Mouse (Mus musculus) heart, embryonic 14.5 days (tissue): ENCODE results near the gene Mpdu1. TPM values are rescaled to one million over a fixed set of nuclear protein-coding genes. Genes with fewer than 3 reads are reported as not detected.

Source experiments
- ATAC-seq: fragments of 200-750 bp; cut with Nextera tagmentation; 2 replicates; pipeline ENCODE4 v1.8.0; 2017; ENCODE audit warnings: low read depth, moderate TSS enrichment; ENCODE audit not compliant: insufficient number of reproducible peaks, insufficient read depth, low FRiP score
- H3K27ac ChIP-seq, 2 experiments: fragments of 200-500 bp in 1 of 2; fragments of 300-500 bp in 1 of 2; sonication (generic) in 1 of 2; replicated peaks in 1 of 2; 2 replicates each; pipeline ENCODE4 v1.5.1; 2012 to 2014; ENCODE audit warnings: low read depth in 2 of 2, low read length in 2 of 2, control low read depth in 1 of 2, mild to moderate bottlenecking in 1 of 2, mixed read lengths in 1 of 2; ENCODE audit not compliant: control insufficient read depth in 1 of 2, insufficient read depth in 1 of 2
- H3K27me3 ChIP-seq: fragments of 300-500 bp; sonication (generic); 2 replicates; pipeline ENCODE4 v1.6.1; 2014; ENCODE audit warnings: mild to moderate bottlenecking, low read length, control low read depth; ENCODE audit not compliant: control insufficient read depth, insufficient read depth
- H3K36me3 ChIP-seq: fragments of 300-500 bp; sonication (generic); 2 replicates; pipeline ENCODE4 v1.6.1; 2014; ENCODE audit warnings: mild to moderate bottlenecking, control low read depth, low read length, mixed read lengths; ENCODE audit not compliant: control insufficient read depth, insufficient read depth
- H3K4me1 ChIP-seq, 2 experiments: fragments of 200-500 bp in 1 of 2; fragments of 300-500 bp in 1 of 2; sonication (generic) in 1 of 2; 2 replicates each; pipeline ENCODE4 v1.6.1; 2012 to 2014; ENCODE audit warnings: low read length in 2 of 2, control low read depth in 1 of 2, mixed read lengths in 1 of 2; ENCODE audit not compliant: control insufficient read depth in 2 of 2, insufficient read depth in 2 of 2
- H3K4me2 ChIP-seq: fragments of 300-500 bp; sonication (generic); 2 replicates; pipeline ENCODE4 v1.6.1; 2014; ENCODE audit warnings: mild to moderate bottlenecking, low read length
- H3K4me3 ChIP-seq, 2 experiments: fragments of 200-500 bp in 1 of 2; fragments of 300-500 bp in 1 of 2; sonication (generic) in 1 of 2; 2 replicates each; pipeline ENCODE4 v1.5.1; 2012 to 2014; ENCODE audit warnings: low read length in 2 of 2, mild to moderate bottlenecking in 2 of 2, control low read depth in 1 of 2, low read depth in 1 of 2, moderate library complexity in 1 of 2; ENCODE audit not compliant: control insufficient read depth in 1 of 2, insufficient read depth in 1 of 2
- H3K9ac ChIP-seq: fragments of 300-500 bp; sonication (generic); 2 replicates; pipeline ENCODE4 v1.6.1; 2014; ENCODE audit warnings: mild to moderate bottlenecking, low read length
- H3K9me3 ChIP-seq: fragments of 300-500 bp; sonication (generic); 2 replicates; pipeline ENCODE4 v1.6.1; 2016; ENCODE audit warnings: low read length, control low read depth; ENCODE audit not compliant: control insufficient read depth
- WGBS: fragments of 180-500 bp; shearing (Covaris S2); extraction: QIAGEN DNeasy Blood & Tissue Kit; methylation state at CpG from one replicate; pipeline ENCODE4 v1.1.7; 2014; 5-methylcytosine and 5-hydroxymethylcytosine counted together
- polyA plus RNA-seq: library from polyadenylated mRNA; unstranded; fragments of >200 nt; fragmentation: Nextera tagmentation; extraction: Ambion mirVana; gene quantifications from 2 replicates; pipeline ENCODE4 v1.2.1, GENCODE M21; 2014

Mpdu1 gene
- polyA plus RNA-seq, result 14.9 and 29.1 TPM in 2 replicates

GRCm38 (mm10) chr11:69662213-69662966, at the start of gene Mpdu1:
Gene Mpdu1 (minus strand): TSS chr11:69662642.
- under 1% methylated on average over 48 of the region's 48 CpGs for WGBS
- Histone ChIP-seq H3K9me3 (no peaks in the 10 kb centered on the region), H3K27me3 (no peaks in the 10 kb centered on the region), H3K27ac (peak within 1 kb of the TSS; percentile 91 to 99), H3K4me1 (peaks cover 8 to 20% of the 10 kb centered on the region in 2 experiments), H3K36me3 (peaks cover 65% of the 10 kb centered on the region), H3K4me3 (peak within 1 kb of the TSS; percentile 57 to 85), H3K4me2 (peak within 1 kb of the TSS; percentile 68), H3K9ac (peak within 1 kb of the TSS; percentile 78)
- ATAC-seq, result peak; percentile 95

- WGBS, result 81% methylated on average over 2 of the region's 2 CpGs
- H3K27ac ChIP-seq, result no peak overlapping the region
These were observed 48.6 kb upstream of the Mpdu1 start for GRCm38 (mm10) chr11:69711082-69711481.

GRCm38 (mm10) chr11:69710470-69710869, 48.0 kb upstream of the Mpdu1 start:
- H3K9me3 ChIP-seq, result no peaks in the 10 kb centered on the region
- no peaks in the 10 kb centered on the region for H3K36me3 ChIP-seq
- H3K27ac ChIP-seq, result no peak overlapping the region
- WGBS, result 81% methylated on average over 3 of the region's 3 CpGs
- H3K9ac ChIP-seq, result no peak overlapping the region
- no peak for ATAC-seq
- H3K4me2 ChIP-seq, result no peak overlapping the region
- peaks cover under 1 to 2% of the 10 kb centered on the region in 2 experiments; a peak in 2 of 4 replicates for H3K4me1 ChIP-seq
- no peak overlapping the region for H3K4me3 ChIP-seq
- H3K27me3 ChIP-seq, result no peaks in the 10 kb centered on the region

More at GRCm38 (mm10) chr11:69711082-69711481, 48.6 kb upstream of the Mpdu1 start:
- Histone ChIP-seq H3K9ac (no peak overlapping the region), H3K4me2 (no peak overlapping the region), H3K9me3 (no peaks in the 10 kb centered on the region), H3K36me3 (no peaks in the 10 kb centered on the region), H3K4me3 (no peak overlapping the region), H3K4me1 (peaks cover 2 to 7% of the 10 kb centered on the region in 2 experiments; a peak in 3 of 4 replicates), H3K27me3 (no peaks in the 10 kb centered on the region)
- no peak for ATAC-seq

- Histone ChIP-seq H3K27me3 (no peaks in the 10 kb centered on the region), H3K27ac (no peak overlapping the region), H3K4me2 (no peak overlapping the region), H3K4me3 (no peak overlapping the region), H3K9ac (no peak overlapping the region; the same call in 1 of the 2 replicates), H3K36me3 (no peaks in the 10 kb centered on the region), H3K9me3 (no peaks in the 10 kb centered on the region), H3K4me1 (peaks cover 0 to under 1% of the 10 kb centered on the region in 2 experiments; a peak in 1 of 4 replicates)
- WGBS, result 41% methylated on average over 11 of the region's 11 CpGs
- ATAC-seq, result no peak
These were observed 47.4 kb upstream of the Mpdu1 start for GRCm38 (mm10) chr11:69709554-69710446.

GRCm38 (mm10) chr11:69708614-69709265, 46.3 kb upstream of the Mpdu1 start:
- no peak overlapping the region for H3K4me2 ChIP-seq
- no peaks in the 10 kb centered on the region for H3K27me3 ChIP-seq
- H3K9ac ChIP-seq, result no peak overlapping the region
- no peaks in the 10 kb centered on the region for H3K36me3 ChIP-seq
- 81% methylated on average over 3 of the region's 3 CpGs for WGBS
- H3K4me1 ChIP-seq, result no peaks in the 10 kb centered on the region; a peak in 1 of 4 replicates
- no peak for ATAC-seq
- no peaks in the 10 kb centered on the region for H3K9me3 ChIP-seq
- no peak overlapping the region for H3K27ac ChIP-seq
- H3K4me3 ChIP-seq, result no peak overlapping the region

GRCm38 (mm10) chr11:69707873-69708381, 45.5 kb upstream of the Mpdu1 start:
- no peaks in the 10 kb centered on the region for H3K9me3 ChIP-seq
- no peak overlapping the region for H3K4me3 ChIP-seq
- H3K4me1 ChIP-seq, result no peaks in the 10 kb centered on the region; a peak in 1 of 4 replicates
- ATAC-seq, result no peak
- no peaks in the 10 kb centered on the region for H3K27me3 ChIP-seq
- H3K9ac ChIP-seq, result no peak overlapping the region
- H3K36me3 ChIP-seq, result no peaks in the 10 kb centered on the region
- no peak overlapping the region for H3K4me2 ChIP-seq
- 81% methylated on average over 4 of the region's 4 CpGs for WGBS
- no peak overlapping the region for H3K27ac ChIP-seq

GRCm38 (mm10) chr11:69707480-69707847, 45.0 kb upstream of the Mpdu1 start:
- WGBS, result 85% methylated on average over 4 of the region's 4 CpGs

More at GRCm38 (mm10) chr11:69707480-69707847, 45.0 kb upstream of the Mpdu1 start:
- H3K27me3 ChIP-seq, result no peaks in the 10 kb centered on the region
- H3K4me3 ChIP-seq, result no peak overlapping the region
- no peaks in the 10 kb centered on the region for H3K36me3 ChIP-seq
- ATAC-seq, result no peak
- no peak overlapping the region for H3K27ac ChIP-seq
- no peak overlapping the region for H3K4me2 ChIP-seq
- H3K9ac ChIP-seq, result no peak overlapping the region
- H3K4me1 ChIP-seq, result no peaks in the 10 kb centered on the region; a peak in 1 of 4 replicates
- H3K9me3 ChIP-seq, result no peaks in the 10 kb centered on the region
